Mouse (Mus musculus): ENCODE data around the gene Vnn3.

Vnn3 gene

GRCm38 (mm10) chr10:23894601-23895349 lies 43.5 kb downstream of the Vnn3 start, which contains the start of gene Vnn1:
Vnn1 (plus strand) TSS chr10:23894688.
- DNase-seq = no peak

GRCm38 (mm10) chr10:23895376-23895775 lies 44.1 kb downstream of the Vnn3 start:
- no peak for DNase-seq

GRCm38 (mm10) chr10:23901119-23901518 lies 49.9 kb downstream of the Vnn3 start:
- DNase-seq = no peak

GRCm38 (mm10) chr10:23905661-23906060 lies 54.4 kb downstream of the Vnn3 start:
- DNase-seq = no peak

Measured in cerebellum, postnatal 36 days (tissue).